Mouse (Mus musculus) brain, embryonic 14.5 days (tissue): ENCODE data around the gene Rgl3.

Experiments
- CTCF ChIP-seq: fragments of 200-500 bp; IDR thresholded peaks from 2 replicates; pipeline ENCODE4 v1.5.1; 2012; ENCODE audit warnings: inconsistent platforms, mild to moderate bottlenecking, moderate library complexity, borderline replicate concordance; ENCODE audit not compliant: insufficient read depth, insufficient read length; ENCODE audit errors: extremely low read depth
- POLR2A ChIP-seq: fragments of 200-500 bp; IDR thresholded peaks from 2 replicates; pipeline ENCODE4 v1.6.1; 2012; ENCODE audit warnings: mild to moderate bottlenecking, inconsistent platforms, borderline replicate concordance; ENCODE audit not compliant: poor library complexity, insufficient read depth, insufficient read length, severe bottlenecking; ENCODE audit errors: extremely low read depth

- TF ChIP-seq POLR2A = no peak
- no peak for TF ChIP-seq CTCF
Measured at GRCm38 (mm10) chr9:21935466-21936131, 53.6 kb downstream of the Rgl3 start.
